Mouse (Mus musculus) neural tube, embryonic 13.5 days (tissue): ENCODE results near the gene Gapt. TPM values are rescaled to one million over a fixed set of nuclear protein-coding genes. Genes with fewer than 3 reads are reported as not detected.
"Not testable (repeated sequence)": the region's sequence is repeated elsewhere in the genome, so short reads cannot be mapped to it uniquely, and the experiment has no call there.

Experiments
- ATAC-seq: fragments of 200-750 bp; cut with Nextera tagmentation; 2 replicates; pipeline ENCODE4 v1.8.0; 2017; ENCODE audit warnings: low read depth, mild to moderate bottlenecking, moderate TSS enrichment, moderate library complexity
- H3K27ac ChIP-seq: fragments of 300-500 bp; sonication (generic); replicated peaks from 2 replicates; pipeline ENCODE4 v1.5.1; 2015; ENCODE audit warnings: moderate library complexity, mild to moderate bottlenecking, inconsistent platforms
- H3K27me3 ChIP-seq: fragments of 300-500 bp; sonication (generic); 2 replicates; pipeline ENCODE4 v1.6.1; 2015; ENCODE audit warnings: mild to moderate bottlenecking, inconsistent platforms
- H3K36me3 ChIP-seq: fragments of 300-500 bp; sonication (generic); 2 replicates; pipeline ENCODE4 v1.6.1; 2015; ENCODE audit warnings: mild to moderate bottlenecking, inconsistent platforms
- H3K4me1 ChIP-seq: fragments of 300-500 bp; sonication (generic); replicated peaks from 2 replicates; pipeline ENCODE4 v1.6.1; 2015; ENCODE audit warnings: inconsistent platforms
- H3K4me2 ChIP-seq: fragments of 300-500 bp; sonication (generic); 2 replicates; pipeline ENCODE4 v1.6.1; 2015; ENCODE audit warnings: inconsistent platforms, mild to moderate bottlenecking, moderate library complexity
- H3K4me3 ChIP-seq: fragments of 300-500 bp; sonication (generic); 2 replicates; pipeline ENCODE4 v1.5.1; 2015; ENCODE audit warnings: mild to moderate bottlenecking, inconsistent platforms
- H3K9ac ChIP-seq: fragments of 300-500 bp; sonication (generic); 2 replicates; pipeline ENCODE4 v1.6.1; 2015; ENCODE audit warnings: moderate library complexity, mild to moderate bottlenecking, inconsistent platforms
- H3K9me3 ChIP-seq: fragments of 300-500 bp; sonication (generic); 2 replicates; pipeline ENCODE4 v1.6.1; 2016; ENCODE audit warnings: inconsistent platforms
- WGBS: fragments of 180-500 bp; shearing (Covaris S2); methylation state at CpG from one replicate; pipeline ENCODE4 v1.1.7; 2015; 5-methylcytosine and 5-hydroxymethylcytosine counted together
- polyA plus RNA-seq: library from polyadenylated mRNA; unstranded; fragments of >200 nt; fragmentation: Nextera tagmentation; extraction: Ambion mirVana; gene quantifications from 2 replicates; pipeline ENCODE4 v1.2.1, GENCODE M21; 2015

Gapt gene
- polyA plus RNA-seq: 0.14 TPM in 1 of 2 replicates, not detected in the other

GRCm38 (mm10) chr13:110356941-110357340, at the start of gene Gapt:
Gene Gapt (minus strand): TSS chr13:110357199.
- 86% methylated on average over 2 of the region's 2 CpGs for WGBS

GRCm38 (mm10) chr13:110406152-110406551, 49.2 kb upstream of the Gapt start:
- no peak overlapping the region for H3K4me3 ChIP-seq
- no peak overlapping the region for H3K27ac ChIP-seq
- H3K9me3 ChIP-seq: no peaks in the 10 kb centered on the region
- H3K36me3 ChIP-seq: peaks cover 4% of the 10 kb centered on the region
- H3K4me1 ChIP-seq: no peaks in the 10 kb centered on the region
- WGBS: 80% methylated on average over 5 of the region's 5 CpGs
- no peaks in the 10 kb centered on the region for H3K27me3 ChIP-seq
- no peak overlapping the region for H3K9ac ChIP-seq
- no peak overlapping the region for H3K4me2 ChIP-seq
- ATAC-seq: peak; percentile 32; the same call in 1 of the 2 replicates

More at GRCm38 (mm10) chr13:110356941-110357340, at the start of gene Gapt:
- Histone ChIP-seq H3K27ac (no peak within 1 kb of the TSS), H3K4me2 (no peak within 1 kb of the TSS), H3K4me1 (no peaks in the 10 kb centered on the region), H3K9me3 (no peaks in the 10 kb centered on the region), H3K36me3 (no peaks in the 10 kb centered on the region), H3K4me3 (no peak within 1 kb of the TSS), H3K27me3 (no peaks in the 10 kb centered on the region), H3K9ac (no peak within 1 kb of the TSS)
- no peak for ATAC-seq

DNA sequence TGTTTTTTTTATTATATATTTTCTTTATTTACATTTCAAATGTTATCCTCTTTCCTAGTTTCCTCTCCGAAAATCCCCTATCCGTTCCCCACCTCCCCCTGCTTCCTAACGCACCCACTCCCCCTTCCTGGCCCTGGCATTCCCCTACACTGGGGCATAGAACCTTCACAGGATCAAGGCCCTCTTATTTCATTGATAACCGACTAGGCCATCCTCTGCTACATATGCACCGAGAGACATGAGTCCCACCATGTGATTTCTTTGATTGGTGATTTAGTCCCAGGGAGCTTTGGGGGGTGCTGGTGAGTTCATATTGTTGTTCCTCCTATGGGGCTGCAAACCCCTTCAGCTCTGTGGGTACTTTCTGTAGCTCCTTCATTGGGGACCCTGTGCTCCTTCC, 47.7 kb upstream of the Gapt start:
- H3K9me3 ChIP-seq, H3K27me3 ChIP-seq, H3K4me1 ChIP-seq, H3K4me2 ChIP-seq, ATAC-seq, H3K4me3 ChIP-seq, H3K9ac ChIP-seq, H3K27ac ChIP-seq: not testable (repeated sequence)
- WGBS: 89% methylated on average over 5 of the region's 5 CpGs
- peaks cover 19% of the 10 kb centered on the region for H3K36me3 ChIP-seq

- Histone ChIP-seq H3K9me3 (no peaks in the 10 kb centered on the region), H3K9ac (no peak overlapping the region), H3K4me3 (no peak overlapping the region), H3K36me3 (peaks cover 25% of the 10 kb centered on the region), H3K27me3 (no peaks in the 10 kb centered on the region), H3K4me1 (no peaks in the 10 kb centered on the region), H3K27ac (no peak overlapping the region; the same call in 1 of the 2 replicates), H3K4me2 (no peak overlapping the region)
- ATAC-seq: no peak
- WGBS: 77% methylated on average over 8 of the region's 8 CpGs
Observed at GRCm38 (mm10) chr13:110404059-110404458, 47.1 kb upstream of the Gapt start.

DNA sequence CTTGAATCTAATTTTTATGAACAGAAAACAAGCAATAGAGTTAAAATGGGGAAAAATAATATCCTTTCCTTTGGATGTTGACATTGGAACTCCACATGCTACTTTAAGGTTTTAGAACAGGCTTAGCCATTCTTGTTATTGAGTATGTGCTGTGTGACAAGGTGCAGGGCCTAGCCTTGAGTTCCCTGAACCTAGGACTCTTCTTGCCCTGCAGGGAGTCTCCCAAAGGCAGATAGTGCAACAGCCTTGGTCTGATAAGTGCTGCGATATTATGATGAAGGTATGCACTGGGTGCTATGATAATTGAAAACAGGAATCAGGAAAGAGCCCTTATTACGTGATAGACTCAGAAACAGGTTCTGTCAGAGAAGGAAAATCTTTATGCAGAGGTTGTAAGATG, 44.9 kb upstream of the Gapt start:
- ATAC-seq: no peak
- 97% methylated on average over 2 of the region's 2 CpGs for WGBS
- peaks cover 14% of the 10 kb centered on the region for H3K4me1 ChIP-seq

DNA sequence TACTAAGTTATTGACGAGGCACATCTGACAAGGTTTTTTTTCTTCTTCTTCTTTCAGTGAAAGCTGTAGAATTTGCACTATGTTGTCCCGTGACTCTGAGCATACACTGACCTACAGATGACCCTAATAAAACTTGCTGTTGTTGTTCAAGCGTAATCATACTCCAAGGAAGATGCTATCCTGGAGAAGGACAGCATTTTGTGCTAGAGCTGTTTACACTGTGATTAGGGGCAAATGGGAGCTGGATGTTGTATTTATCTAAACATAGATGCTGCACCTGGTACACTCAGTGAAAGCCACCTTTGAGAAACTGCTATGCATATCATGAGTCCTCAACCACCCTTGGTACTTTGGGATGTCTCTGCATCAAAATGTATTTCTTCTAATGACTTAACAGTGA, 44.4 kb upstream of the Gapt start:
- peaks cover 16% of the 10 kb centered on the region for H3K4me1 ChIP-seq
- ATAC-seq: no peak
- no peak overlapping the region for H3K4me3 ChIP-seq
- WGBS: 77% methylated on average over 3 of the region's 3 CpGs
- no peaks in the 10 kb centered on the region for H3K27me3 ChIP-seq
- H3K36me3 ChIP-seq: peaks cover 41% of the 10 kb centered on the region
- no peak overlapping the region for H3K9ac ChIP-seq
- H3K27ac ChIP-seq: no peak overlapping the region
- no peak overlapping the region for H3K4me2 ChIP-seq
- no peaks in the 10 kb centered on the region for H3K9me3 ChIP-seq

More for the DNA sequence above, 44.9 kb upstream of the Gapt start:
- Histone ChIP-seq H3K36me3 (peaks cover 41% of the 10 kb centered on the region), H3K4me3 (no peak overlapping the region), H3K9me3 (no peaks in the 10 kb centered on the region), H3K27ac (no peak overlapping the region), H3K9ac (no peak overlapping the region), H3K27me3 (no peaks in the 10 kb centered on the region), H3K4me2 (no peak overlapping the region)

- no peaks in the 10 kb centered on the region for H3K27me3 ChIP-seq
- H3K4me3 ChIP-seq: 0 out of 2 replicates have a peak overlapping the region, but pooled peaks have one; percentile 10
- no peak overlapping the region for H3K9ac ChIP-seq
- 76% methylated on average over 24 of the region's 24 CpGs for WGBS
- H3K4me2 ChIP-seq: peak overlapping the region; percentile 97
- H3K4me1 ChIP-seq: peaks cover 20% of the 10 kb centered on the region
- H3K27ac ChIP-seq: no peak overlapping the region
- no peak for ATAC-seq
- H3K36me3 ChIP-seq: peaks cover 41% of the 10 kb centered on the region
- H3K9me3 ChIP-seq: no peaks in the 10 kb centered on the region
Observed at GRCm38 (mm10) chr13:110398513-110399270, 41.7 kb upstream of the Gapt start.

GRCm38 (mm10) chr13:110397750-110398149, 40.8 kb upstream of the Gapt start:
- WGBS: 91% methylated on average over 8 of the region's 8 CpGs
- Histone ChIP-seq H3K36me3 (peaks cover 41% of the 10 kb centered on the region), H3K4me1 (peaks cover 20% of the 10 kb centered on the region), H3K9me3 (no peaks in the 10 kb centered on the region), H3K27me3 (no peaks in the 10 kb centered on the region), H3K9ac (no peak overlapping the region), H3K4me2 (peak overlapping the region; percentile 97), H3K27ac (no peak overlapping the region), H3K4me3 (peak overlapping the region; percentile 10)
- no peak for ATAC-seq

- Histone ChIP-seq H3K27me3 (no peaks in the 10 kb centered on the region), H3K4me3 (peak overlapping the region; percentile 79), H3K27ac (peak overlapping the region; percentile 90), H3K9ac (peak overlapping the region; percentile 95), H3K4me2 (peak overlapping the region; percentile 97), H3K9me3 (no peaks in the 10 kb centered on the region), H3K4me1 (peaks cover 20% of the 10 kb centered on the region), H3K36me3 (peaks cover 37% of the 10 kb centered on the region)
- 25% methylated on average over 21 of the region's 21 CpGs for WGBS
- ATAC-seq: no peak
Observed at GRCm38 (mm10) chr13:110395916-110396685, 39.1 kb upstream of the Gapt start.

- H3K4me3 ChIP-seq: peak overlapping the region; percentile 79
- H3K9ac ChIP-seq: peak overlapping the region; percentile 95
- peak; percentile 48 for ATAC-seq
- H3K4me2 ChIP-seq: peak overlapping the region; percentile 97
- peaks cover 20% of the 10 kb centered on the region for H3K4me1 ChIP-seq
- peak overlapping the region; percentile 90 for H3K27ac ChIP-seq
- under 1% methylated on average over 41 of the region's 41 CpGs for WGBS
- H3K9me3 ChIP-seq: no peaks in the 10 kb centered on the region
- no peaks in the 10 kb centered on the region for H3K27me3 ChIP-seq
- H3K36me3 ChIP-seq: peaks cover 29% of the 10 kb centered on the region
Observed at GRCm38 (mm10) chr13:110395179-110395794, 38.3 kb upstream of the Gapt start.

DNA sequence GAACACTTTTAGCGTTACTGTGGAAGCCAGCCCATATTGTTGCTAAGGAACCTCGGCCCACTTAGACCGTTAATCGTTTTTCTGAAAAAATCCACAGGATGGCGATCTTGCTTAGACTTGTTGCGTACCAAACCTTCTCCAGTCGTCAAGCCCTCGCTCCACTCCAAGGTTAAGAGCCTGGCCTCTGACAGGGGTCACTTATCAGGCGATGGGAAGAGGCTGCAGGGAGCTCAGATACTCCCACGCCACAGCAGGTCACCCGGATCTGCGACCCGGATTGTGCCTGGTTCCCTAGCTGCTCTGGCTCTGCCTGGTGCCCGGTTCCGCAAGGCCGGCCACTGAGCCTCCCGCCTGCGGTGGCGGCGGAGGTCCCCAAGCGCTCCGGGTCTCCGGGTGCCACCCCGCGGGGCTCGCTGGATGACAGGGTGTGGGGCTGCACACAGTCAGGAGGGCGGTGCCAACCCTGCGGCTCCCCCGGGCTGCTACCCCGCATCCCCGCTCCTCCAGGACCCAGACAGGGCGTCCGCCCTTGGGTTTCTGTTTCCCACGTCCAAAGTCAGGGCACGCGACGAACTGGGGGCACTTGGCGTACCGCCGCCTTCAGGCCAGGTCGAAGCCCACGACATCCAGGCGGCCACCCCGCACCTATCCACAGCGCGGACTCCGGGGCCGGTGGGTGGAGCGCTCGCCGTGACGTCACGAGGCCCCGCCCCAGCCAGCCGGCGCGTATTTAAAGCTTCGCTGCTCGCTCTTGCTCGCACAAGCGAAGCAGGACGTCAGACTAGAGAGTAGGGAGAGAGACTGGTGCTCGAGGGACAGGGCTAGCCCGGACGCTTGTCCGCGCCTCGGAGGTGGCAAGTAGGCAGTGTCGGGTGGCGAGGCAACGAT, 37.5 kb upstream of the Gapt start, which contains the start of gene Plk2:
Gene Plk2, plus strand, starts transcription at position 756 of the 888 bp plus-strand sequence.
- Histone ChIP-seq H3K9me3 (peaks cover under 1% of the 10 kb centered on the region; the same call in 1 of the 2 replicates), H3K4me2 (peak within 1 kb of the TSS; percentile 97), H3K9ac (peak within 1 kb of the TSS; percentile 95), H3K4me3 (peak within 1 kb of the TSS; percentile 79), H3K36me3 (peaks cover 21% of the 10 kb centered on the region), H3K27me3 (no peaks in the 10 kb centered on the region), H3K27ac (peak within 1 kb of the TSS; percentile 90), H3K4me1 (peaks cover 20% of the 10 kb centered on the region)
- ATAC-seq: peak; percentile 96
- WGBS: under 1% methylated on average over 71 of the region's 71 CpGs
